Mouse (Mus musculus) limb, embryonic 14.5 days (tissue): Measurements from ENCODE around the gene Ndufs7. TPM values are rescaled to one million over a fixed set of nuclear protein-coding genes. Genes with fewer than 3 reads are reported as not detected.
A peak's percentile ranks its signal among the peaks of the same experiment; 100 is the strongest.

ENCODE experiments used
- ATAC-seq: fragments of 200-750 bp; cut with Nextera tagmentation; 2 replicates; pipeline ENCODE4 v1.8.0; 2017; ENCODE audit warnings: low read depth, moderate number of reproducible peaks, moderate TSS enrichment; ENCODE audit not compliant: low FRiP score
- DNase-seq: peaks from one replicate; pipeline ENCODE4 v3.0.0-alpha.2; 2015; ENCODE audit warnings: low spot score
- H3K27ac ChIP-seq: fragments of 300-500 bp; sonication (generic); replicated peaks from 2 replicates; pipeline ENCODE4 v1.5.1; 2014; ENCODE audit warnings: low read depth, mild to moderate bottlenecking, low read length, moderate library complexity, mixed read lengths
- H3K27me3 ChIP-seq: fragments of 300-500 bp; sonication (generic); 2 replicates; pipeline ENCODE4 v1.6.1; 2014; ENCODE audit warnings: low read length, mixed read lengths; ENCODE audit not compliant: control insufficient read depth, insufficient read depth
- H3K36me3 ChIP-seq: fragments of 300-500 bp; sonication (generic); 2 replicates; pipeline ENCODE4 v1.6.1; 2014; ENCODE audit warnings: mild to moderate bottlenecking, low read length, moderate library complexity, mixed read lengths; ENCODE audit not compliant: control insufficient read depth, insufficient read depth
- H3K4me1 ChIP-seq: fragments of 300-500 bp; sonication (generic); 2 replicates; pipeline ENCODE4 v1.6.1; 2014; ENCODE audit warnings: antibody characterized with exemption, low read length, mixed read lengths; ENCODE audit not compliant: control insufficient read depth, insufficient read depth
- H3K4me2 ChIP-seq: fragments of 300-500 bp; sonication (generic); replicated peaks from 2 replicates; pipeline ENCODE4 v1.6.1; 2014; ENCODE audit warnings: low read depth, mild to moderate bottlenecking, low read length, moderate library complexity; ENCODE audit not compliant: severe bottlenecking
- H3K4me3 ChIP-seq: fragments of 300-500 bp; sonication (generic); replicated peaks from 2 replicates; pipeline ENCODE4 v1.5.1; 2014; ENCODE audit warnings: low read length
- H3K9ac ChIP-seq: fragments of 300-500 bp; sonication (generic); 2 replicates; pipeline ENCODE4 v1.6.1; 2014; ENCODE audit warnings: mild to moderate bottlenecking, low read depth, low read length, moderate library complexity; ENCODE audit not compliant: severe bottlenecking
- H3K9me3 ChIP-seq: fragments of 300-500 bp; sonication (generic); 2 replicates; pipeline ENCODE4 v1.6.1; 2016; ENCODE audit warnings: low read length; ENCODE audit not compliant: control insufficient read depth
- POLR2A ChIP-seq: fragments of 200-500 bp; IDR thresholded peaks from 2 replicates; pipeline ENCODE4 v1.8.0; 2012; ENCODE audit warnings: inconsistent platforms, mild to moderate bottlenecking, moderate library complexity, borderline replicate concordance; ENCODE audit not compliant: insufficient read depth, insufficient read length; ENCODE audit errors: extremely low read depth
- WGBS: fragments of 180-500 bp; shearing (Covaris S2); extraction: QIAGEN DNeasy Blood & Tissue Kit; methylation state at CpG from one replicate; pipeline ENCODE4 v1.1.7; 2014; 5-methylcytosine and 5-hydroxymethylcytosine counted together
- polyA plus RNA-seq, 2 experiments: library from polyadenylated mRNA; depleted of rRNA in 1 of 2; stranded (reverse) in 1 of 2; unstranded in 1 of 2; fragments of >200 nt; fragmentation: Nextera tagmentation in 1 of 2; extraction: Ambion mirVana in 1 of 2; gene quantifications; 2 replicates each; pipeline versions ENCODE4 v1.2.1 to v1.2.3; 2012 to 2014

Gene Ndufs7
- polyA plus RNA-seq, 2 experiments: 338 to 366 TPM

GRCm38 (mm10) chr10:80288657-80289056 is 39.7 kb downstream of the Ndufs7 start:
- Histone ChIP-seq H3K4me2 (no peak overlapping the region), H3K27ac (no peak overlapping the region), H3K36me3 (peaks cover 59% of the 10 kb centered on the region), H3K4me1 (peaks cover 5% of the 10 kb centered on the region; the same call in 1 of the 2 replicates), H3K9me3 (no peaks in the 10 kb centered on the region), H3K27me3 (no peaks in the 10 kb centered on the region), H3K9ac (no peak overlapping the region), H3K4me3 (no peak overlapping the region)
- 67% methylated on average over 8 of the region's 8 CpGs for WGBS
- ATAC-seq (no peak), DNase-seq (no peak)
- no peak for TF ChIP-seq POLR2A

DNA sequence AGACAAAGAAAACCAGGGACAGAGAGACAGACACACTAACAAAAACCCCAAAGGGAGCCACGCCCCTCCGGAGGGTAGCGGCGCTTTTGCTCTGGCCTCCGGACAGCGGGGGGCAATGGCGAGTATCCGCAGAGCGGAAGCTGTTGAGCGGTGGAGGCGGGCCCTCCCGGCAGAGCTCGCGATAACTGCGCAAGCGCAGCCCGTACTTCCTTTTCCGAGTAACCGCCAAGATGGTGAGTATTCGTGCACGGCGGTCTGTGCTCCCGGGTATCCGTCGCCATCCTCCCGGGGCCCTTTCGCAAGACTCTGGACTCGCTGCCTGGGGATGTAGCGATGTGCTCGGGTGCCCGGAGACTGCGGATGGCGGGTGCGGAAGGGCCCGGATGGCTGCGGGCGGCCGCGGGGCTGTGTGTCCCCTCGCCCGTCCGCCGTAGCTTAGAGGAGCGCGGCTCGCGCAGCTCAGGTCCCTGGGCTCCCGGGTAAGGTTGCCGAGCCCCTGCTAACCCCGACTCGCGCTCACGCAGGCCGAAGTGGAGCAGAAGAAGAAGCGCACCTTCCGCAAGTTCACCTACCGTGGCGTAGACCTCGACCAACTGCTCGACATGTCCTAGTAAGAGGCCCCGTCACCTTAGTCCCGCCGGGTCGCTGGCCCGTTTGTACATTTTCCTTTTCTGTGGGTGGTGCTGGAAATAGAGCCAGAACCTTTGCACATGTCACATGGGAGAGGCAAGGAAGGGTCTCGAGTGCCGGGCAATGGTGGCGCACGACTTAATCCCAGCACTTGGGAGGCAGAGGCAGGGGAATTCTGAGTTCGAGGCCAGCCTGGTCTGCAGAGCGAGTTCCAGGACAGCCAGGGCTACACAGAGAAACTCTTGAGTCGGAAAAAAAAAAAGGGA is 43.6 kb downstream of the Ndufs7 start, which contains the start of gene Rps15:
Gene Rps15, plus strand, starts transcription at position 203 of the 896 bp plus-strand sequence.
- ATAC-seq: peak; percentile 89
- Histone ChIP-seq H3K4me1 (peaks cover 17% of the 10 kb centered on the region), H3K36me3 (peaks cover 38% of the 10 kb centered on the region), H3K4me3 (peak within 1 kb of the TSS; percentile 93), H3K27me3 (no peaks in the 10 kb centered on the region; the same call in 1 of the 2 replicates), H3K4me2 (peak within 1 kb of the TSS; percentile 94), H3K9ac (peak within 1 kb of the TSS; percentile 99), H3K27ac (peak within 1 kb of the TSS; percentile 93), H3K9me3 (no peaks in the 10 kb centered on the region)
- under 1% methylated on average over 66 of the region's 72 CpGs for WGBS
- TF ChIP-seq POLR2A: peak; percentile 78; the same call in 1 of the 2 replicates
- DNase-seq: peak; percentile 95

DNA sequence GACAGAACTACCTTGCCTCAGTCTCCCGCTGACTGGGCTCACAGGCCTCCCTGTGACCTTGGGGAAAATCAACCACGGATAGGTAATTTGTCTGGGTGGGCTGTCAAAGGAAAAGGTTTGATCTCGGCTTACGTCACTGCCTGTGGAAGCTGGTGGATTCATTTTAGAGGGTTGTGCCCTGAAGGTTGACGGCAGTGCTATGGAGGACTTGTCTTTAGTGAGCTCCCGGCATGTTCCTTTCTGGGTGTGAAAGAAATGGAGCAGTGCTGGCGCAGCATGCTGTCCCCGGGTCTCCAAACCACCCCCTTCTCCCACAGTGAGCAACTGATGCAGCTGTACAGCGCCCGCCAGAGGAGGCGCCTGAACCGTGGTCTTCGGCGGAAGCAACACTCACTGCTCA is 44.4 kb downstream of the Ndufs7 start:
- Histone ChIP-seq H3K4me2 (peak overlapping the region; percentile 94), H3K4me3 (peak overlapping the region; percentile 93), H3K36me3 (peaks cover 31% of the 10 kb centered on the region), H3K27me3 (peaks cover 2% of the 10 kb centered on the region; the same call in 1 of the 2 replicates), H3K9me3 (no peaks in the 10 kb centered on the region), H3K4me1 (peaks cover 17% of the 10 kb centered on the region), H3K9ac (peak overlapping the region; percentile 99), H3K27ac (peak overlapping the region; percentile 93)
- no peak for TF ChIP-seq POLR2A
- ATAC-seq (no peak), DNase-seq (no peak)
- WGBS: 29% methylated on average over 14 of the region's 14 CpGs

- no peak overlapping the region for H3K27ac ChIP-seq
- H3K4me2 ChIP-seq: no peak overlapping the region
- no peaks in the 10 kb centered on the region for H3K9me3 ChIP-seq
- H3K27me3 ChIP-seq: peaks cover 12% of the 10 kb centered on the region; the same call in 1 of the 2 replicates
- peaks cover 22% of the 10 kb centered on the region for H3K36me3 ChIP-seq
- H3K4me3 ChIP-seq: no peak overlapping the region
- WGBS: 72% methylated on average over 4 of the region's 4 CpGs
- ATAC-seq: no peak
- no peak for TF ChIP-seq POLR2A
- no peak for DNase-seq
- H3K4me1 ChIP-seq: peaks cover 17% of the 10 kb centered on the region
- peak overlapping the region; percentile 12; the same call in 1 of the 2 replicates for H3K9ac ChIP-seq
Observed at GRCm38 (mm10) chr10:80294311-80294710, 45.4 kb downstream of the Ndufs7 start.

- WGBS: 45% methylated on average over 7 of the region's 7 CpGs
- no peak for TF ChIP-seq POLR2A
- H3K27me3 ChIP-seq: peaks cover 17% of the 10 kb centered on the region
- no peak for ATAC-seq
- H3K36me3 ChIP-seq: peaks cover 22% of the 10 kb centered on the region
- H3K27ac ChIP-seq: no peak overlapping the region
- no peak overlapping the region for H3K9ac ChIP-seq
- no peak overlapping the region for H3K4me3 ChIP-seq
- peaks cover 17% of the 10 kb centered on the region for H3K4me1 ChIP-seq
- H3K4me2 ChIP-seq: no peak overlapping the region; the same call in 1 of the 2 replicates
- DNase-seq: no peak
- H3K9me3 ChIP-seq: no peaks in the 10 kb centered on the region
Observed at GRCm38 (mm10) chr10:80294788-80295303, 45.9 kb downstream of the Ndufs7 start.
